Mouse (Mus musculus) frontal cortex, adult (tissue): ENCODE results near the gene Drd2.

Experiments used
- ATAC-seq: cut with Nextera tagmentation; 2 replicates; pipeline ENCODE4 v1.9.2; 2017; ENCODE audit warnings: mild to moderate bottlenecking, moderate library complexity, mixed read lengths; ENCODE audit not compliant: low TSS enrichment

Drd2 gene

DNA sequence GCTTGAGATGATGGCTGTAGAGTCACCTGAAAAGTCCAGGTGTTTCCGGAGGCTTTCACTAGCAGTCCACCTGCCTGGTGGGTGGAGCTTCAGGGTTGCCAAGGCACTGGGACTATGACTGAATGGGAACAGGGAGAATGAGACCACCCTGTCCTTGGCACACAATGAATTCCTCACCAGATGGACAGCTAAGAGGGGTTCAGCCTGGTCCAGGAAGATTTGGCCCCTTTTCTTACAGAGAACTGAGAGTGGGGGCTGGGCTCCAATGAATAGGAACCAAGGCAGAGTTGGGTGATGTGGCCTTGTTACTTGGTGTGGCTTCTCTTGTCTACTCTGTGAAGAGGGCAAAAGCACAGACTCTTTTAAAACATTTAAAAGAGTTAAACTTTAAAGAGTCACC lies 112.0 kb downstream of the Drd2 start:
- no peak for ATAC-seq

DNA sequence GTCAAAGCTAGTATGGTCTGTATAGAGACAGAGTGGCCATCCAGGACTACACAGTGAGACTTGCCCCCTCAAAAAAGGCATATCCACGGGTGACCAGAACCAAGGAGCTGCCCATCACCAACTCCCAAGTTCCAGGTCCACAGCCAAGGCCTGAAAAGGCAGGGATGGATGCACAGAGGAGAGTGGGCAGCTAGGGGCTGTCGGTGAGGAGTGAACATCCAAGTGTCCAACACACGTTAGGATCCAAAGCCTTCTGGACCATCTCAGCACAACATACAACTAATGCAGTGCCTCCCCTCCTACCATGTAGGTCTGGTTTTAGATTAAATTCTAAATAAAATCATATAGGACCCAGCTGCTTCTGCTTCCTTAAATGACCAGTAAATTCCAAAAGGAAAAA lies 115.7 kb downstream of the Drd2 start:
- no peak for ATAC-seq
